Mouse (Mus musculus): ENCODE results near the gene Agpat3. TPM values are rescaled to one million over a fixed set of nuclear protein-coding genes. Genes with fewer than 3 reads are reported as not detected.

The Agpat3 gene
- polyA plus RNA-seq, 2 experiments: 14.5 to 21.0 TPM

DNA sequence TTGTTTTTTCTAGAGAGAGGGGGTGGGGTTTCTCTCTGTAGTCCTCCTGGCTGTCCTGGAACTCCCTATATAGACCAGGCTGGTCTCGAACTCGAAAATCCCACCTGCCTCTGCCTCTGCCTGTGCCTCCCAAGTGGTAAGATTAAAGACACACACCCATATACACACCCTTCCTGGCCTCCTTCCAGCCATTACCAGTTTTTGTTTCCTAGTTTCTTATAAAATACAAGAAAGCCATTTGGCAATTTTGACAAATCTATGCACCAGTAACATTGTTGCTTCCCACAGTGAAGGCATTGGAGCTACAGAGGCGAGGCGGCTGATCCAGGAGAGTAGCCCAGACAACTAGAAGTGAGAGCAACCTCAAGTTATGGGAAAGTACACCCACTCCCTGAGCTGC lies 6.0 kb upstream of the Agpat3 start:
- no peaks in the 10 kb centered on the region for H3K36me3 ChIP-seq (replicated peaks; ENCODE audit: control insufficient read depth, insufficient read depth, low read depth)

DNA sequence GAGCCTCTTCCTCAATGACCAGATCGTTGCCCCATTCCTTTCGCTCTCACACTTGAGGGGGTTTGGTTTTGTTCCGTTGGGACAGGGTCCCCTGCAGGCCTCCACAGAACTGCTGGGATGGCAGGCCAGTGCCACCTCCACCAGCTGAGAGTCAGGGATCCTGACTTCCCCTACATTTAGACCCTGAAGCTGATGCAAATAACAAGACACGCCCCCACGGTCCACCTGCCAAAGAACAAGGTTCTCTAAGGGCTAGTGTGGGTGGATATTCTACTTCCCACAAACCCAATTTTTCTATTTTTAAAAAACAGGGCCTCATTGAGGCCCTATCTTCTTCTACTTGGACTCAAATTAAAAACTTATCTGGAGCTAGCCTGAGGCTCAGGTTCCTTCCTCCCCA lies 5.5 kb upstream of the Agpat3 start:
- WGBS (ENCODE audit: insufficient replicate concordance): 66% methylated on average over 5 of the region's 5 CpGs
- DNase-seq (ENCODE audit: low read depth in 3 of 3, low spot score in 3 of 3) (no peak), ATAC-seq (ENCODE audit: insufficient read depth) (no peak)
- no peaks in the 10 kb centered on the region for H3K9me3 ChIP-seq (ENCODE audit: control insufficient read depth, low read length)
- no peak overlapping the region for H3K4me3 ChIP-seq (ENCODE audit: insufficient read depth in 1 of 2, low read depth in 2 of 2, low read length in 2 of 2)
- no peaks in the 10 kb centered on the region for H3K36me3 ChIP-seq (replicated peaks; ENCODE audit: control insufficient read depth, insufficient read depth, low read depth)
- peaks cover 0 to 2% of the 10 kb centered on the region in 2 experiments; a peak in 1 of 4 replicates for H3K4me1 ChIP-seq (replicated peaks; ENCODE audit: control insufficient read depth in 2 of 2, insufficient read depth in 2 of 2, low read length in 1 of 2)
- H3K4me2 ChIP-seq (ENCODE audit: low read depth): no peak overlapping the region
- TF ChIP-seq EP300 (IDR thresholded peaks at IDR 0.05; ENCODE audit: low read depth): no peak
- H3K27ac ChIP-seq: no peak overlapping the region
- no peak overlapping the region for H3K9ac ChIP-seq (replicated peaks)
- peaks cover 12% of the 10 kb centered on the region for H3K27me3 ChIP-seq (ENCODE audit: control insufficient read depth, insufficient read depth, low read length)

More for the DNA sequence above, 6.0 kb upstream of the Agpat3 start:
- no peak overlapping the region for H3K27ac ChIP-seq
- H3K27me3 ChIP-seq (ENCODE audit: control insufficient read depth, insufficient read depth, low read length): peaks cover 7% of the 10 kb centered on the region
- no peak for ATAC-seq (ENCODE audit: insufficient read depth)
- H3K4me3 ChIP-seq (ENCODE audit: insufficient read depth in 1 of 2, low read depth in 2 of 2, low read length in 2 of 2): no peak overlapping the region
- no peak for DNase-seq (ENCODE audit: low read depth in 3 of 3, low spot score in 3 of 3)
- H3K9me3 ChIP-seq (ENCODE audit: control insufficient read depth, low read length): no peaks in the 10 kb centered on the region
- H3K9ac ChIP-seq (replicated peaks): no peak overlapping the region
- TF ChIP-seq EP300 (IDR thresholded peaks at IDR 0.05; ENCODE audit: low read depth): no peak
- no peak for TF ChIP-seq CTCF (IDR thresholded peaks at IDR 0.05; ENCODE audit: low read depth)
- 61% methylated on average over 4 of the region's 4 CpGs for WGBS (ENCODE audit: insufficient replicate concordance)
- H3K4me2 ChIP-seq (ENCODE audit: low read depth): no peak overlapping the region
- H3K4me1 ChIP-seq (replicated peaks; ENCODE audit: control insufficient read depth in 2 of 2, insufficient read depth in 2 of 2, low read length in 1 of 2): peaks cover 0 to 2% of the 10 kb centered on the region in 2 experiments; a peak in 1 of 4 replicates

DNA sequence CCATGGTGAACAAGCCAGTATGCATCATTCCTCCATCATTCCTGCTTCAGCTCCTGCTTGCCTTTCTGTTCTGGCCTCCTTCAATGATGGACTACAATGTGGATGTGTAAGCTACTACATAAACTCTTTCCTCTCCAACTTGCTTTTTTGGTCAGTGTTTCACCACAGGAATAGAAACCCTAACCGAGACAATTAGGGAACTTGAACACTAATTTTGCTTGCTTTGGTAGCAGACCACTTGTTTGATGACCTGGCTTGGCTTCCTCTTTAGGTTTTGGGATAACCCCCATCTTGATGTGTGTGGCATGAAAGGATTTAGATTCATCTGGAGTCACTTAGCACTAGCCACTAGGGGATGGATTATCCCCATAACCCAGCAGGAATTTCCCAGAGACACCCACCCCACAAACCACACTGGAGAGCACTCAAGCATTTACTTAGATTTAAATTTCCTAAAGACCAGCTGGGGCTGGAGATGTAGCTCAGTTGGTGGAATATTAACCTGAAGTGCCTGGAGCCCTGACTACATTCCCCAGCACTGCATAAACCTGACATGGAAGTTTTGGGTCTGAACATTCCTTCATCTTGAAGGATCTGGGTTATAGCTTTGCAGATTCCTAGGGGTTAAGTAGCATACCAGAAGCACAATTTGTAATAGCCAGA lies 3.8 kb upstream of the Agpat3 start:
- H3K9ac ChIP-seq (replicated peaks): no peak overlapping the region
- H3K36me3 ChIP-seq (replicated peaks; ENCODE audit: control insufficient read depth, insufficient read depth, low read depth): no peaks in the 10 kb centered on the region
- no peak overlapping the region for H3K27ac ChIP-seq
- TF ChIP-seq EP300 (IDR thresholded peaks at IDR 0.05; ENCODE audit: low read depth) (no peak), CTCF (IDR thresholded peaks at IDR 0.05; ENCODE audit: low read depth) (no peak)
- H3K4me2 ChIP-seq (ENCODE audit: low read depth): no peak overlapping the region
- H3K4me1 ChIP-seq (replicated peaks; ENCODE audit: control insufficient read depth in 2 of 2, insufficient read depth in 2 of 2, low read length in 1 of 2): peaks cover 0 to 2% of the 10 kb centered on the region in 2 experiments; a peak in 1 of 4 replicates
- peaks cover 28% of the 10 kb centered on the region for H3K27me3 ChIP-seq (ENCODE audit: control insufficient read depth, insufficient read depth, low read length)
- 6% methylated on average over 1 of the region's 1 CpGs for WGBS (ENCODE audit: insufficient replicate concordance)
- H3K9me3 ChIP-seq (ENCODE audit: control insufficient read depth, low read length): no peaks in the 10 kb centered on the region
- no peak overlapping the region for H3K4me3 ChIP-seq (ENCODE audit: insufficient read depth in 1 of 2, low read depth in 2 of 2, low read length in 2 of 2)
- ATAC-seq (ENCODE audit: insufficient read depth) (no peak), DNase-seq (ENCODE audit: low read depth in 3 of 3, low spot score in 3 of 3) (no peak)

DNA sequence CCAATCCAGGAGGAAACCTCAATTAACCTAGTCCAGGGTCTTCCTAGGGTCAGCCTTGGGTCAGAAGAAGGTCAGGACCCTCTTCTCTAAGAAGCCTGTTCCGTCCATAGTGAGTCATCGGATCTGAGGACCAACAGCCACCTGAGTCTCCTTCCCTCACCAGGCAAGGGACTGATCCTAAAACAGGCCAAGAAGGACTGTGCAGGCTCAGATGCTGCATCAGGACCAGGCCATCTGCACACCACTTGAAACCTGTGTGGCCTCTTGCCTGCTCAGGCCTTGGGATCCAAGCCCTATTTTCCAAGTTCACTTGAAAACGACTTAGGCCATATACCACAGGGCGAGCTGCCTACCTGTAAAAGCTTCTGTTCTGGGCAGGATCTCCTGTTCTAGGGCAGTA lies 907 bp upstream of the Agpat3 start:
- 56% methylated on average over 4 of the region's 4 CpGs for WGBS (ENCODE audit: insufficient replicate concordance)
- Histone ChIP-seq H3K27ac (no peak overlapping the region), H3K4me1 (replicated peaks; ENCODE audit: control insufficient read depth in 2 of 2, insufficient read depth in 2 of 2, low read length in 1 of 2) (peaks cover 0 to 10% of the 10 kb centered on the region in 2 experiments; a peak in 1 of 4 replicates), H3K27me3 (ENCODE audit: control insufficient read depth, insufficient read depth, low read length) (peaks cover 46% of the 10 kb centered on the region), H3K9ac (replicated peaks) (no peak overlapping the region), H3K4me2 (ENCODE audit: low read depth) (no peak overlapping the region), H3K4me3 (ENCODE audit: insufficient read depth in 1 of 2, low read depth in 2 of 2, low read length in 2 of 2) (no peak overlapping the region), H3K36me3 (replicated peaks; ENCODE audit: control insufficient read depth, insufficient read depth, low read depth) (no peaks in the 10 kb centered on the region), H3K9me3 (ENCODE audit: control insufficient read depth, low read length) (no peaks in the 10 kb centered on the region)
- TF ChIP-seq EP300 (IDR thresholded peaks at IDR 0.05; ENCODE audit: low read depth) (no peak), CTCF (IDR thresholded peaks at IDR 0.05; ENCODE audit: low read depth) (no peak)
- ATAC-seq (ENCODE audit: insufficient read depth) (no peak), DNase-seq (ENCODE audit: low read depth in 3 of 3, low spot score in 3 of 3) (no peak)

DNA sequence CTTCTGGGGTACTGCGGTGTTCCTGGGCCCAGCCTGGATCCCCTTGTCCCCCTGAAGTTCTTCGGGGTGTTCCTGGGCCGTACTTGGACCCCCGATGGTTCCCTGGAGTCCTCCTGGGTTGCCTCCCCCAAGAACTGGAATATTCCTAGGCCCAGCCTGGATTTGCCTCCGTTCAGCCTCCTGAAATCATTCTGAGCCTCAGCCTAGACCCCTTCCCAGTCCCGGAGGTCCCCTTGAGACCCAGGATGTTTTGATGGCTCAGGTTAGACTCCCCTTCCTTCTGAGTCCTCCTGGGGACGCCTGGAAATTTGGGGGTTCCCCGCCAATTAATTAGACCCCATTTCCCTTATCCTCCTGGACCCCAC lies 359 bp upstream of the Agpat3 start:
- Histone ChIP-seq H3K36me3 (replicated peaks; ENCODE audit: control insufficient read depth, insufficient read depth, low read depth) (no peaks in the 10 kb centered on the region), H3K9ac (replicated peaks) (peak overlapping the region; percentile 56), H3K4me1 (replicated peaks; ENCODE audit: control insufficient read depth in 2 of 2, insufficient read depth in 2 of 2, low read length in 1 of 2) (peaks cover 0 to 10% of the 10 kb centered on the region in 2 experiments; a peak in 1 of 4 replicates), H3K27me3 (ENCODE audit: control insufficient read depth, insufficient read depth, low read length) (peaks cover 46% of the 10 kb centered on the region), H3K4me2 (ENCODE audit: low read depth) (peak overlapping the region; percentile 69), H3K27ac (no peak overlapping the region), H3K4me3 (ENCODE audit: insufficient read depth in 1 of 2, low read depth in 2 of 2, low read length in 2 of 2) (peak overlapping the region; percentile 58 to 70), H3K9me3 (ENCODE audit: control insufficient read depth, low read length) (no peaks in the 10 kb centered on the region)
- DNase-seq (ENCODE audit: low read depth in 3 of 3, low spot score in 3 of 3): no peak
- WGBS (ENCODE audit: insufficient replicate concordance): 33% methylated on average over 8 of the region's 8 CpGs
- no peak for TF ChIP-seq CTCF (IDR thresholded peaks at IDR 0.05; ENCODE audit: low read depth)
- TF ChIP-seq EP300 (IDR thresholded peaks at IDR 0.05; ENCODE audit: low read depth): no peak
- peak; percentile 17; the same call in 1 of the 2 replicates for ATAC-seq (ENCODE audit: insufficient read depth)
